Mouse (Mus musculus): ENCODE data around the gene Slc4a4. TPM values are rescaled to one million over a fixed set of nuclear protein-coding genes. Genes with fewer than 3 reads are reported as not detected.

Slc4a4 gene
- polyA plus RNA-seq, 1 experiment from 2014 or later, result 0.70 TPM

DNA sequence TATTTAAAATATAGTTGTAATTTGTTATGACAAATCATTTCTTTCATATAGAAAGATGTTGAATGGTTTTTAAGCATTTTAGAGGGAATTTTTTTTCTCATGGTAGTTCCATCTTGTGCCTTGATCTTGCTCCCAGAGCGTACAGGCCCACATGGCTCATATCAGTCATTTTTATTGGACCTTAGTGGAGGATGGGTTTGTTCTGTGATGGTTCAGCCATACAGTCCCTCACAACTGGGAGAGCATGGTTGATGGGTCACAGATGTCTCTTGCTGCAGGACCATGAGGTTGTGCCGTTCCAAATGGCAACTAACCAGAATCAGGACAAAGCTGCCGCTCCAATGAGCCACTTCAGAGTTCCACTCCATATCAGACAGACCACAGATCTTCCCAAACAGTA lies 308.0 kb downstream of the Slc4a4 start:
- H3K27ac ChIP-seq, result no peak overlapping the region
- WGBS (ENCODE audit: insufficient replicate concordance), result 79% methylated on average over 3 of the region's 3 CpGs
- no peaks in the 10 kb centered on the region for H3K4me1 ChIP-seq (replicated peaks)
- no peak overlapping the region for H3K4me3 ChIP-seq (replicated peaks)
- H3K36me3 ChIP-seq, result no peaks in the 10 kb centered on the region
- ATAC-seq (ENCODE audit: low read depth) (no peak), DNase-seq (no peak)
- no peaks in the 10 kb centered on the region for H3K9me3 ChIP-seq (replicated peaks)
- no peak overlapping the region for H3K9ac ChIP-seq
- no peaks in the 10 kb centered on the region for H3K27me3 ChIP-seq
- H3K4me2 ChIP-seq, result no peak overlapping the region

- H3K27me3 ChIP-seq, result no peaks in the 10 kb centered on the region
- no peak for DNase-seq
- no peaks in the 10 kb centered on the region for H3K9me3 ChIP-seq (replicated peaks)
- H3K27ac ChIP-seq, result no peak overlapping the region
- H3K9ac ChIP-seq, result no peak overlapping the region
- H3K36me3 ChIP-seq, result no peaks in the 10 kb centered on the region
- H3K4me2 ChIP-seq, result no peak overlapping the region
- no peak for ATAC-seq (ENCODE audit: low read depth)
- WGBS (ENCODE audit: insufficient replicate concordance), result 9% methylated on average over 2 of the region's 2 CpGs
- no peaks in the 10 kb centered on the region for H3K4me1 ChIP-seq (replicated peaks)
- no peak overlapping the region for H3K4me3 ChIP-seq (replicated peaks)
Measured at GRCm38 (mm10) chr5:89198501-89198900, 311.9 kb downstream of the Slc4a4 start.

DNA sequence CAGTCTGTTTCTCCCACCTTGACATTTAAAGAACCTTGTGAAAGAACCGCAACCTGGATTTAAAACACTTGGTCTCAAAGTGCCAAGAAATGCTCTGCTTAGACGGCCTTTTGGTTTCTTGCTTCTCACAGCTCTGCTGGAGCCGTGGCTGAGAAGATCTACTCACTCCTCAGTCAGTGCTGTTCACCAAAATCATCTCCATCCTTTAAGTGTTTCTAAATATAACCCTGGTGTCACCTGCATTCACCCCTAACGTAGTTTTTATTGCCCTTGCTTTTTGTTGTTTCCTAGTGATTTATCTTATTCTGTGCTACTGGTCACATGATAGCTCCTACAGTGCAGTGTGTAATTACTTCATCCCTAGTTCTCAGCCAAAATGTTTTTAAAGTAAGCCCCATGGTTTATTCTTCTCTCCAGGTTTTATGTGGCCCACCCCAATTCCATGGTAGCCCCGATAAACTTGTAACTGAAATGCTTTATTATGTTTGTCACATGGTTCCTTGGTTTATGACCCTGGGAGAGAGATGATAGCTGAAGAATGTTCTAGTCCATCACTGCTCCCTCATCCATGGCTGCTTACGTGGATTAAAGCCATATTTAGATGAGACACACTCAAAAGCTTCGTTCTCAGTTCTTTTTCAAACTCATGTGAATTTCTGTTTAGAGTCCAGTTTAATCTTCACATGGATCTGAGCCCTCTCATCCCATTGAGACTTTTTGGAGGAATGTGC lies 323.5 kb downstream of the Slc4a4 start:
- H3K27ac ChIP-seq, result no peak overlapping the region
- no peaks in the 10 kb centered on the region for H3K9me3 ChIP-seq (replicated peaks)
- H3K4me1 ChIP-seq (replicated peaks), result no peaks in the 10 kb centered on the region
- WGBS (ENCODE audit: insufficient replicate concordance), result 62% methylated on average over 7 of the region's 7 CpGs
- DNase-seq (no peak), ATAC-seq (ENCODE audit: low read depth) (no peak)
- H3K4me2 ChIP-seq, result no peak overlapping the region
- H3K4me3 ChIP-seq (replicated peaks), result no peak overlapping the region
- no peaks in the 10 kb centered on the region for H3K36me3 ChIP-seq
- no peak overlapping the region for H3K9ac ChIP-seq
- H3K27me3 ChIP-seq, result no peaks in the 10 kb centered on the region

DNA sequence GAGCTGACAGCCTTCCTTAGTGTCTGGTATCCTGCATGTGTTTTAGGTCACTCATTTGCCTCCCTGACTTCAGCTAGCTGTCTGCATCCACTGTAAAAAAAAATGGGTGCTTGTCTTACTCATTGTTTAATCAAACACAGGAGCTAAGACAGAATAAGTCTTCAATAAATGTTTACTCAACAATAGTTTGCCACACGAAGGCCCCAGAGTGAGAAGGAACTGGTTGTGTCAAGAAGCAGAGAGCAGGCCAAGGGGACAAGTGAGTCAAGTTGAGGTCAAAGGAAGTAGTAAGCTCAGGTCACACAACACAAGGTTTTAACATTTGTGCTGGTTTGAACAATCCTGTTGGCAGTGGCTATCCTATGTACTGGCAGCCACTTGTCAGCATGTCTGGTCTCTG lies 324.4 kb downstream of the Slc4a4 start:
- ATAC-seq (ENCODE audit: low read depth), result no peak
- Histone ChIP-seq H3K9me3 (replicated peaks) (no peaks in the 10 kb centered on the region), H3K27me3 (no peaks in the 10 kb centered on the region), H3K27ac (no peak overlapping the region), H3K4me3 (replicated peaks) (no peak overlapping the region), H3K36me3 (no peaks in the 10 kb centered on the region), H3K4me2 (no peak overlapping the region), H3K9ac (no peak overlapping the region), H3K4me1 (replicated peaks) (no peaks in the 10 kb centered on the region)
- WGBS (ENCODE audit: insufficient replicate concordance), result 41% methylated on average over 1 of the region's 1 CpGs
- no peak for DNase-seq

GRCm38 (mm10) chr5:89218222-89218621 lies 331.6 kb downstream of the Slc4a4 start:
- Histone ChIP-seq H3K4me2 (no peak overlapping the region), H3K4me1 (replicated peaks) (no peaks in the 10 kb centered on the region), H3K4me3 (replicated peaks) (no peak overlapping the region), H3K27ac (peak overlapping the region; percentile 37; the same call in 1 of the 2 replicates), H3K36me3 (no peaks in the 10 kb centered on the region), H3K9ac (no peak overlapping the region), H3K27me3 (no peaks in the 10 kb centered on the region), H3K9me3 (replicated peaks) (no peaks in the 10 kb centered on the region)
- ATAC-seq (ENCODE audit: low read depth), result peak; percentile 75
- WGBS (ENCODE audit: insufficient replicate concordance), result 63% methylated on average over 8 of the region's 8 CpGs
- DNase-seq, result no peak

DNA sequence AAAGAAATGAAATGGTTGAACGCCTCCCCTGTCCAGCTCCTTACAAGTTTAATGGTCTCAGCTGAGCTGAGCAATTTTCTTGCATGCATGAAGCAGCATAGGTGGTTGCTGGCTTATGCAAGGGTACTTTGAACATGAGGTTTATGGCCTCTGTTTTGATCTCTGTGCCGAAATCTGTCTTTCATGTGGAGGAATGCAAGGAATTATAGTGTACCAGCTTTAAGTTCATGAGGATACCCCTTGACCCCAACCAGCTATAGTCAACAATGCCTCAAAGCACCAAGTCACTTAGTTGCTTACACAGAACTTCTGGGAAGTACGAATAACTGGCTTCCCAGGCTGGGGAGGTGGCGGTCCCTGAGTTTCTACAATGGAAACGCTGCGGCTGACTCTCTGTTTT lies 332.1 kb downstream of the Slc4a4 start:
- Histone ChIP-seq H3K4me2 (no peak overlapping the region), H3K27ac (peak overlapping the region; percentile 53), H3K9me3 (replicated peaks) (no peaks in the 10 kb centered on the region), H3K36me3 (no peaks in the 10 kb centered on the region), H3K27me3 (no peaks in the 10 kb centered on the region), H3K4me3 (replicated peaks) (no peak overlapping the region), H3K4me1 (replicated peaks) (no peaks in the 10 kb centered on the region), H3K9ac (no peak overlapping the region)
- ATAC-seq (ENCODE audit: low read depth) (peak; percentile 47), DNase-seq (no peak)
- 53% methylated on average over 6 of the region's 6 CpGs for WGBS (ENCODE audit: insufficient replicate concordance)

- Histone ChIP-seq H3K4me1 (replicated peaks) (no peaks in the 10 kb centered on the region), H3K4me3 (replicated peaks) (no peak overlapping the region), H3K27me3 (no peaks in the 10 kb centered on the region), H3K9ac (no peak overlapping the region), H3K27ac (no peak overlapping the region), H3K9me3 (replicated peaks) (no peaks in the 10 kb centered on the region), H3K4me2 (no peak overlapping the region), H3K36me3 (no peaks in the 10 kb centered on the region)
- DNase-seq (no peak), ATAC-seq (ENCODE audit: low read depth) (no peak)
- 40% methylated on average over 1 of the region's 1 CpGs for WGBS (ENCODE audit: insufficient replicate concordance)
Measured at GRCm38 (mm10) chr5:89221658-89222057, 335.0 kb downstream of the Slc4a4 start.

GRCm38 (mm10) chr5:89223061-89223740 lies 336.6 kb downstream of the Slc4a4 start:
- no peak overlapping the region for H3K4me2 ChIP-seq
- no peak for DNase-seq
- H3K27ac ChIP-seq, result no peak overlapping the region
- 36% methylated on average over 10 of the region's 10 CpGs for WGBS (ENCODE audit: insufficient replicate concordance)
- H3K9me3 ChIP-seq (replicated peaks), result no peaks in the 10 kb centered on the region
- no peaks in the 10 kb centered on the region for H3K4me1 ChIP-seq (replicated peaks)
- no peaks in the 10 kb centered on the region for H3K36me3 ChIP-seq
- no peaks in the 10 kb centered on the region for H3K27me3 ChIP-seq
- H3K9ac ChIP-seq, result no peak overlapping the region
- 0 out of 2 replicates have a peak, but pooled peaks have one; percentile 55 for ATAC-seq (ENCODE audit: low read depth)
- H3K4me3 ChIP-seq (replicated peaks), result no peak overlapping the region

GRCm38 (mm10) chr5:89223744-89224368 lies 337.2 kb downstream of the Slc4a4 start:
- DNase-seq (no peak), ATAC-seq (ENCODE audit: low read depth) (no peak)
- Histone ChIP-seq H3K4me3 (replicated peaks) (no peak overlapping the region), H3K27me3 (no peaks in the 10 kb centered on the region), H3K4me2 (no peak overlapping the region), H3K9ac (no peak overlapping the region), H3K9me3 (replicated peaks) (no peaks in the 10 kb centered on the region), H3K36me3 (no peaks in the 10 kb centered on the region), H3K27ac (no peak overlapping the region), H3K4me1 (replicated peaks) (no peaks in the 10 kb centered on the region)
- 67% methylated on average over 9 of the region's 9 CpGs for WGBS (ENCODE audit: insufficient replicate concordance)

GRCm38 (mm10) chr5:89227948-89228347 lies 341.3 kb downstream of the Slc4a4 start:
- Histone ChIP-seq H3K27ac (no peak overlapping the region), H3K9me3 (replicated peaks) (no peaks in the 10 kb centered on the region), H3K4me1 (replicated peaks) (no peaks in the 10 kb centered on the region), H3K9ac (no peak overlapping the region), H3K4me2 (no peak overlapping the region), H3K36me3 (no peaks in the 10 kb centered on the region), H3K4me3 (replicated peaks) (no peak overlapping the region), H3K27me3 (no peaks in the 10 kb centered on the region)
- DNase-seq (no peak), ATAC-seq (ENCODE audit: low read depth) (no peak)
- 42% methylated on average over 2 of the region's 2 CpGs for WGBS (ENCODE audit: insufficient replicate concordance)

DNA sequence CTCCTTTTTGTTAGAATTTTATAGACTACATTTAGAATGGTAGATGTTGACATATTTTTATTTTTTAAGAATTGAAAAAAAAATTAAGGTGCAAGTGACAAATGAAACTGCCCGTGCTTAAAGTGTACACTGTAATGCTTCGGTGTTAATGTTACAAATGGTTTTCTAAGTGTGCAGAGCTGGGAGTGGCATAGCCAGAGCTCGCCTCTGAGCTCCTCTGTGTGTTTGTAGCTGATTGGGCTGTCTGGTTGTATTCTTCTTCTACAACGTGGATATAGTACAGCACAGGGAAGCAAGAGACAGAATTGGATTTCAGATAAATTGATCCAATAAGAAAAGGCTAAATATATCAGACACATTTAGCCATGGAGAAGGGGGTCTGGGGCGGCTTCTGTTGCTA lies 343.0 kb downstream of the Slc4a4 start:
- Histone ChIP-seq H3K36me3 (no peaks in the 10 kb centered on the region), H3K4me1 (replicated peaks) (no peaks in the 10 kb centered on the region), H3K27me3 (no peaks in the 10 kb centered on the region), H3K4me2 (no peak overlapping the region), H3K9ac (no peak overlapping the region), H3K9me3 (replicated peaks) (no peaks in the 10 kb centered on the region), H3K4me3 (replicated peaks) (no peak overlapping the region), H3K27ac (no peak overlapping the region)
- DNase-seq (no peak), ATAC-seq (ENCODE audit: low read depth) (no peak)
- WGBS (ENCODE audit: insufficient replicate concordance), result 61% methylated on average over 5 of the region's 5 CpGs

All from liver, embryonic 13.5 days (tissue).